Mouse (Mus musculus) ovary, adult 2 months (tissue): ENCODE data around the gene Ring1. TPM values are rescaled to one million over a fixed set of nuclear protein-coding genes. Genes with fewer than 3 reads are reported as not detected.

Source experiments
- polyA plus RNA-seq: library from polyadenylated mRNA; depleted of rRNA; stranded (reverse); fragments of >200 nt; gene quantifications from 2 replicates; pipeline ENCODE4 v1.2.3, GENCODE M21; 2012; rRNA removed

The Ring1 gene
- 133 and 190 TPM in 2 replicates for polyA plus RNA-seq

GRCm38 (mm10) chr17:34024317-34024821 is at the start of gene Ring1:
TSS of gene Ring1 (minus strand) at chr17:34024680.

GRCm38 (mm10) chr17:34038878-34039561 is 14.5 kb upstream of the Ring1 start, which contains the start of gene Col11a2:
TSS of gene Col11a2 (plus strand) at chr17:34039437.

DNA sequence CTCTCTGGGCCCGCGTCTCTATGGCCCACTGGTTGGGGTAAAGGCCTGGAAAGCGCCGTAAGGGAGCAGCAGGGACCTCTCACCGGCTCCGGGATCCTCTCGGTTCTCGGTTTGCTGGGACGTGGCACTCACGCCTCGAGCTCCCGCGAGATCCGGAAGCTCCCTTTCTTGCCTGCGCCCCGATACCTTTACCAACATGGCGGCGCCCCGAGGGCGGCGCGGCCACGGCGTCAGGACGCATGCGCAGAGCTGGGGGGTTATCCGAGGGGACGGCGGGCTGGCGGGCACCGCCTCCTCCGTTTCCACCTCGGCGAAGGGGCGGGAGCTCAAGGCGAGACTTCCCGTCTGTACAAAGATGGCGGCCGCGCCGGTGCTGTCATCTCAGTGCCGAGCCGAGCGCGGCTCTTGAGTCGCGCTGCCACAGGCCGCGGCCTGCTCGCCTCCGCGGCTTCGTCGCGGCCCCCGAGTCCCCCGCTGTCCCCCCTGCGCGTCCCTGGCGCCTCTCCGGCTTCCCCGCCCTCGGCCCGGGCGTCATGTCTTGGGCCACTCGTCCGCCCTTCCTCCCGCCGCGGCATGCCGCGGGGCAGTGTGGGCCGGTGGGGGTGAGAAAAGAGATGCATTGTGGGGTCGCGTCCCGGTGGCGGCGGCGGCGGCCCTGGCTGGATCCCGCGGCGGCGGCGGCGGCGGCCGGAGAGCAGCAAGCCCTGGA is 7.1 kb upstream of the Ring1 start, which contains the start of the genes Slc39a7 and Rxrb:
Slc39a7 (minus strand) TSS at position 218 of the 709 bp plus-strand sequence.
Rxrb (plus strand) TSS at position 348 of the 709 bp plus-strand sequence.

GRCm38 (mm10) chr17:34027656-34028223 is 3.3 kb upstream of the Ring1 start, which contains the start of gene H2-Ke6:
TSS of gene H2-Ke6 (minus strand) at chr17:34028060.

GRCm38 (mm10) chr17:34000150-34000537 is 24.3 kb downstream of the Ring1 start, which contains the start of gene H2-K1:
TSS of gene H2-K1 (minus strand) at chr17:34000347.

Other genes starting within 250 kb of the Ring1 start
- 133 and 185 TPM in 2 replicates for gene Angptl4, start 242.8 kb downstream of the Ring1 start, polyA plus RNA-seq
- gene Kank3, start 214.2 kb downstream of the Ring1 start, polyA plus RNA-seq, result 193 and 200 TPM in 2 replicates
- gene Rps28, start 200.1 kb downstream of the Ring1 start, polyA plus RNA-seq, result 1,023 and 1,245 TPM in 2 replicates
- gene Ndufa7, start 200.1 kb downstream of the Ring1 start, polyA plus RNA-seq, result 549 and 689 TPM in 2 replicates
- 124 and 183 TPM in 2 replicates for gene Cd320, start 181.6 kb downstream of the Ring1 start, polyA plus RNA-seq
- gene Gm7029, start 150.8 kb downstream of the Ring1 start, polyA plus RNA-seq, result not detected in 2 replicates
- gene Kifc1, start 134.0 kb downstream of the Ring1 start, polyA plus RNA-seq, result 12.1 and 15.3 TPM in 2 replicates
- 0.43 TPM in 1 of 2 replicates, not detected in the other for gene Platr17, start 119.5 kb downstream of the Ring1 start, polyA plus RNA-seq
- 53.9 and 59.5 TPM in 2 replicates for gene Daxx, start 115.3 kb downstream of the Ring1 start, polyA plus RNA-seq
- 189 and 212 TPM in 2 replicates for gene Tapbp, start 108.8 kb downstream of the Ring1 start, polyA plus RNA-seq
- gene Zbtb22, start 108.8 kb downstream of the Ring1 start, polyA plus RNA-seq, result 105 and 109 TPM in 2 replicates
- gene Rgl2, start 95.1 kb downstream of the Ring1 start, polyA plus RNA-seq, result 212 and 227 TPM in 2 replicates
- 18.3 and 18.5 TPM in 2 replicates for gene Pfdn6, start 84.3 kb downstream of the Ring1 start, polyA plus RNA-seq
- gene Wdr46, start 84.0 kb downstream of the Ring1 start, polyA plus RNA-seq, result 26.7 and 33.0 TPM in 2 replicates
- 13.9 and 15.3 TPM in 2 replicates for gene B3galt4, start 73.2 kb downstream of the Ring1 start, polyA plus RNA-seq
- 65.4 and 80.8 TPM in 2 replicates for gene Vps52, start 68.9 kb downstream of the Ring1 start, polyA plus RNA-seq
- gene Rps18, start 68.7 kb downstream of the Ring1 start, polyA plus RNA-seq, result 733 and 1,224 TPM in 2 replicates
- gene H2-K1, start 24.3 kb downstream of the Ring1 start, polyA plus RNA-seq, result 968 and 1,399 TPM in 2 replicates
- 161 and 192 TPM in 2 replicates for gene H2-Ke6, start 3.4 kb upstream of the Ring1 start, polyA plus RNA-seq
- gene Slc39a7, start 7.0 kb upstream of the Ring1 start, polyA plus RNA-seq, result 301 and 303 TPM in 2 replicates
- 85.3 and 124 TPM in 2 replicates for gene Rxrb, start 7.1 kb upstream of the Ring1 start, polyA plus RNA-seq
- 1.5 and 2.2 TPM in 2 replicates for gene Col11a2, start 14.8 kb upstream of the Ring1 start, polyA plus RNA-seq
- gene H2-Oa, start 67.7 kb upstream of the Ring1 start, polyA plus RNA-seq, result 4.3 and 5.2 TPM in 2 replicates
- 27.4 and 34.5 TPM in 2 replicates for gene H2-DMa, start 94.9 kb upstream of the Ring1 start, polyA plus RNA-seq
- gene Brd2, start 98.0 kb upstream of the Ring1 start, polyA plus RNA-seq, result 98.9 and 139 TPM in 2 replicates
- 4.9 and 5.2 TPM in 2 replicates for gene H2-DMb2, start 118.6 kb upstream of the Ring1 start, polyA plus RNA-seq
- gene H2-DMb1, start 128.4 kb upstream of the Ring1 start, polyA plus RNA-seq, result 37.1 and 46.2 TPM in 2 replicates
- gene Tap1, start 162.9 kb upstream of the Ring1 start, polyA plus RNA-seq, result 31.1 and 34.5 TPM in 2 replicates
- 33.5 and 45.8 TPM in 2 replicates for gene Psmb9, start 163.1 kb upstream of the Ring1 start, polyA plus RNA-seq
- gene Psmb8, start 173.0 kb upstream of the Ring1 start, polyA plus RNA-seq, result 53.0 and 66.5 TPM in 2 replicates
- gene Tap2, start 178.8 kb upstream of the Ring1 start, polyA plus RNA-seq, result 45.6 and 51.9 TPM in 2 replicates
- 4.7 and 5.5 TPM in 2 replicates for gene H2-Ob, start 214.2 kb upstream of the Ring1 start, polyA plus RNA-seq
- gene H2-Ab1, start 233.0 kb upstream of the Ring1 start, polyA plus RNA-seq, result 1,005 and 1,153 TPM in 2 replicates